Mouse (Mus musculus) cortical plate, adult 2 months (tissue): ENCODE measurements around the gene Gstp1.

ENCODE experiments used
- CTCF ChIP-seq: fragments of 200-500 bp; IDR thresholded peaks from 2 replicates; pipeline ENCODE4 v1.5.1; 2011; ENCODE audit warnings: mild to moderate bottlenecking, control low read depth, low read length; ENCODE audit not compliant: insufficient read depth; ENCODE audit errors: extremely low read depth
- POLR2A ChIP-seq: fragments of 200-500 bp; IDR thresholded peaks from 2 replicates; pipeline ENCODE4 v1.6.1; 2011; ENCODE audit warnings: mild to moderate bottlenecking, low read length, control low read depth; ENCODE audit not compliant: insufficient read depth; ENCODE audit errors: extremely low read depth

- TF ChIP-seq CTCF (no peak), POLR2A (no peak)
These were observed 42.3 kb downstream of the Gstp1 start for GRCm38 (mm10) chr19:3995505-3995904.
